Mouse (Mus musculus): ENCODE measurements around the gene Aym1. TPM values are rescaled to one million over a fixed set of nuclear protein-coding genes. Genes with fewer than 3 reads are reported as not detected.

Aym1 gene
- total RNA-seq, 4 experiments from 2014 or later: not detected

DNA sequence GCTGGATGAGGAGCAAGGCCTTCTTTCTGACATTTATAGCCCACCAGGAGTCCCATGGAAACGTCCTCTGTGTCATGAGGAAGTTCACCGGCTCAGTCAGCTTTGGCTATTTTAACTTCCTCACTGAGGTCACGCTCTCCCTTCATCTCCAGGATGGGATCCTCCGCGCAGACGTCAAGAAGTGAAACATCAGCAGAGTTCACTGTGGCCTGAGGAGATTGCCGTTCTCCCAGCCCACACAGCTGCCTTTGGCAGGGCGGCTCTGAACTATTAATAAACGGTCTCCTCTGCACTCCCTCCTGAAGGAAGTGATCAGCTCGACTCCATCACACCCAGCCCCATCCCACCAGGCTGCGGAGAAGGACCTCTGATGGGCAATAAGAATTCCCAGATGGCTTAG is 45.6 kb downstream of the Aym1 start:
- DNase-seq (ENCODE audit: low spot score in 2 of 2): no peak

DNA sequence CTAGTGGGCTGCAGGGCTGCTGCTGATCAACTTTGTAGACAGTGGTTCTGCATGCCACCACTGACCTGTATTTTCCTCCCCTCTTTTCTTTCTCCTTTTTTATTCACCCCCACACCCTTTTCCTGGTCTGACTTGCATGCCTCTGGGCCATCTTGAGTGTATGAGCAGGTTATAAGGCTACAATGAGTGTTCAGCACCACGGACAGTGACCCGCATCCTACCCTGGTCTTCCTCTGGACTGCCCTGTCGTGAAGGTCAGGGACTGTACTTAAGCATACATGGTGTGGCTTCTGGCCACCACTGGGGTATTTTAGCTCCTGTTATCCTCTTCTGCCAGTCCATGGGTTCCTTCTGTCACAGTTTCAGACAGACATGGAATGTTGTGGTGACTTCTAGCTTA is 50.3 kb downstream of the Aym1 start:
- no peak for DNase-seq (ENCODE audit: low spot score in 2 of 2)

Small RNA genes within 50 kb of the gene (microRNA-seq; reads per million reads assigned to microRNA genes)
- gene Mir7229: not detected
- gene Mir7230: not detected

Other genes starting within 250 kb of the Aym1 start
- 10 to 100 TPM; 21.3 to 26.3 (median 23.9) TPM for gene 2900026A02Rik, start 136.1 kb upstream of the Aym1 start, total RNA-seq (2022)
- gene Tmem211, start 130.4 kb upstream of the Aym1 start, total RNA-seq (2022): not detected
- gene Sgsm1, start 46.5 kb upstream of the Aym1 start, total RNA-seq (2022): under 1 TPM; 0.29 to 0.58 (median 0.42) TPM
- under 1 TPM; 0.13 to 0.29 (median 0.15) TPM for gene Wscd2, start 133.0 kb downstream of the Aym1 start, total RNA-seq (2022)